Mouse (Mus musculus): ENCODE results near the gene Ubxn6. TPM values are rescaled to one million over a fixed set of nuclear protein-coding genes. Genes with fewer than 3 reads are reported as not detected.

Gene Ubxn6
- polyA plus RNA-seq (2012) = 34.7 and 37.8 TPM in 2 replicates

GRCm38 (mm10) chr17:56074827-56075208, at the start of gene Ubxn6:
Gene Ubxn6, minus strand, starts transcription at chr17:56075028.
- TF ChIP-seq GATA1 (IDR thresholded peaks at IDR 0.05; ENCODE audit: low read length) = no peak

- TF ChIP-seq GATA1 (IDR thresholded peaks at IDR 0.05; ENCODE audit: low read length) = no peak
Observed at GRCm38 (mm10) chr17:56123681-56124340, 49.0 kb upstream of the Ubxn6 start.

- TF ChIP-seq GATA1 (IDR thresholded peaks at IDR 0.05; ENCODE audit: low read length) = no peak
Observed at GRCm38 (mm10) chr17:56123161-56123560, 48.3 kb upstream of the Ubxn6 start.

GRCm38 (mm10) chr17:56121826-56122225, 47.0 kb upstream of the Ubxn6 start, which contains the start of gene Lrg1:
Gene Lrg1, minus strand, starts transcription at chr17:56122001.
- TF ChIP-seq GATA1 (IDR thresholded peaks at IDR 0.05; ENCODE audit: low read length) = no peak

- no peak for TF ChIP-seq GATA1 (IDR thresholded peaks at IDR 0.05; ENCODE audit: low read length)
Observed at GRCm38 (mm10) chr17:56119981-56120880, 45.4 kb upstream of the Ubxn6 start.

GRCm38 (mm10) chr17:56119431-56119830, 44.6 kb upstream of the Ubxn6 start:
- no peak for TF ChIP-seq GATA1 (IDR thresholded peaks at IDR 0.05; ENCODE audit: low read length)

- no peak for TF ChIP-seq GATA1 (IDR thresholded peaks at IDR 0.05; ENCODE audit: low read length)
Observed at GRCm38 (mm10) chr17:56117251-56117710, 42.5 kb upstream of the Ubxn6 start, which contains the start of gene Plin5. Gene Plin5, minus strand, starts transcription at chr17:56117596.

GRCm38 (mm10) chr17:56116193-56116592, 41.4 kb upstream of the Ubxn6 start:
- TF ChIP-seq GATA1 (IDR thresholded peaks at IDR 0.05; ENCODE audit: low read length) = no peak

- no peak for TF ChIP-seq GATA1 (IDR thresholded peaks at IDR 0.05; ENCODE audit: low read length)
Observed at GRCm38 (mm10) chr17:56112743-56113142, 37.9 kb upstream of the Ubxn6 start.

- TF ChIP-seq GATA1 (IDR thresholded peaks at IDR 0.05; ENCODE audit: low read length) = no peak
Observed at GRCm38 (mm10) chr17:56111864-56112263, 37.0 kb upstream of the Ubxn6 start.

GRCm38 (mm10) chr17:56111021-56111420, 36.2 kb upstream of the Ubxn6 start:
- no peak for TF ChIP-seq GATA1 (IDR thresholded peaks at IDR 0.05; ENCODE audit: low read length)

GRCm38 (mm10) chr17:56110571-56110970, 35.7 kb upstream of the Ubxn6 start:
- no peak for TF ChIP-seq GATA1 (IDR thresholded peaks at IDR 0.05; ENCODE audit: low read length)

- TF ChIP-seq GATA1 (IDR thresholded peaks at IDR 0.05; ENCODE audit: low read length) = no peak
Observed at GRCm38 (mm10) chr17:56109219-56110051, 34.6 kb upstream of the Ubxn6 start, which contains the start of gene Plin4. Gene Plin4, minus strand, starts transcription at chr17:56109803.

- TF ChIP-seq GATA1 (IDR thresholded peaks at IDR 0.05; ENCODE audit: low read length) = no peak
Observed at GRCm38 (mm10) chr17:56108334-56109044, 33.7 kb upstream of the Ubxn6 start.

- no peak for TF ChIP-seq GATA1 (IDR thresholded peaks at IDR 0.05; ENCODE audit: low read length)
Observed at GRCm38 (mm10) chr17:56107736-56108135, 32.9 kb upstream of the Ubxn6 start.
